Mouse (Mus musculus): ENCODE data around the gene Bcl2l14.
A peak's percentile ranks its signal among the peaks of the same experiment; 100 is the strongest.

Gene Bcl2l14

DNA sequence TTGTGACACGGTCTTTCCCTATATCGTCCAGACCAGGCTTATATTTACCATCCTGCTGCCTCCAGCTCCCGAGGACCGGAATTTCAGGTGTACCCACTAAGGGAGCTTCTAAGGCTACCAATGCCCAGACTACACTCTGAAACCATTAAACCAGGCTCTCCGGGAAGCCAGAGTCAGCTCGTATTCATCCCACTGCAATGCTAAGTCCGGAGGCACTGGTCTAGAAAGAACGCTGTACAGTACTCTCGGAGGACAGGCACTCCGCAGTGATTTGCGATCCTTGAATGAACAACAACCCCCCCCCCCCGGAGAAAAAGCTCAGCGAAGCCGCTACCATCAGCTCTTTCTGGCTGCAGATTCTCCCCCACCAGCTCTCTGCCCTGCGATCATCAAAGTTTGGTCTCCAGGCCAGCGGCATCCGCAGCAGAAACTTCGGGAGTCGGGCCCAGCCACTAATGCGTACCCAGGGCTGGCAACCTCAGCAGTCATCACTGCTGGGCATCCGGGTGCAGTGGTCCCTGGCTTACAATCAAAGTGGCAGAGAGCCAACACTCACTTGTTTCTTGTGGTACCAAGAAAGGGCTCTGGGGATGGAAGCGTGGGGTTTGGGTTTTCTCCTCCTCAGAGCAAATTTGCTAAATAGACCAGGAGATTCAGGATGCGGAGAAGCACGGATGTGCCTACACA lies 7.6 kb upstream of the Bcl2l14 start:
- H3K9me3 ChIP-seq (ENCODE audit: low read length), result no peaks in the 10 kb centered on the region
- H3K27me3 ChIP-seq (ENCODE audit: insufficient read depth, low read length), result peaks cover 12% of the 10 kb centered on the region; the same call in 1 of the 2 replicates
- no peak for TF ChIP-seq NANOG (IDR thresholded peaks at IDR 0.05; ENCODE audit: borderline replicate concordance, low read length)
- TF ChIP-seq CTCF (conservative IDR thresholded peaks at IDR 0.05; ENCODE audit: low read length), result no peak
- no peak for TF ChIP-seq POU5F1 (IDR thresholded peaks at IDR 0.05; ENCODE audit: borderline replicate concordance, low read length)
- peak overlapping the region; percentile 35; the same call in 1 of the 2 replicates for H3K4me3 ChIP-seq (replicated peaks; ENCODE audit: low read length)
- H3K4me1 ChIP-seq (replicated peaks; ENCODE audit: low read depth, low read length), result peaks cover 24% of the 10 kb centered on the region
- no peaks in the 10 kb centered on the region for H3K36me3 ChIP-seq (ENCODE audit: insufficient read depth, low read length)

- H3K27me3 ChIP-seq (ENCODE audit: insufficient read depth, low read length), result peaks cover 12% of the 10 kb centered on the region; the same call in 1 of the 2 replicates
- H3K4me1 ChIP-seq (replicated peaks; ENCODE audit: low read depth, low read length), result peaks cover 24% of the 10 kb centered on the region
- no peaks in the 10 kb centered on the region for H3K36me3 ChIP-seq (ENCODE audit: insufficient read depth, low read length)
- H3K4me3 ChIP-seq (replicated peaks; ENCODE audit: low read length), result no peak overlapping the region
- no peaks in the 10 kb centered on the region for H3K9me3 ChIP-seq (ENCODE audit: low read length)
- peak; percentile 86 for TF ChIP-seq CTCF (conservative IDR thresholded peaks at IDR 0.05; ENCODE audit: low read length)
- TF ChIP-seq NANOG (IDR thresholded peaks at IDR 0.05; ENCODE audit: borderline replicate concordance, low read length), result no peak
Observed at GRCm38 (mm10) chr6:134389248-134389891, 6.7 kb upstream of the Bcl2l14 start.

DNA sequence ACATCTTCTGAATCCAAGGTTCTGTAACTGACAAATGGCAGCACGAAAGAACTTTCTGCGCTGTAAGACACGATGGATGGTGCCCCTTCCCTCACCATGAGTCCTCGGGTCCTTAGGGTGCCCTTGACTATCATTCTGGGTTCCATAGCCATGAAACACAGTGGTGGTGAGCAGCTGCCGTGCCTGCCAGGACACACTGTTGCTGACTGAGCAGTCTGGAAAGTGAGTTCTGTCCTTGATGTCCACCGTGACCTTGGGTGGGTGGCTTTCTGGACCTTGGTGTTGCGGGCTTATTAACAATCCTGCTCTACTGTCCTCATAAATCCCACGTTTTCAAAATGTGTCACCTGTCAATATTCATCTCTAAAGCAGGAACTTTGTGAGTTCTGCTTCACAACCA lies 6.2 kb upstream of the Bcl2l14 start:
- Histone ChIP-seq H3K36me3 (ENCODE audit: insufficient read depth, low read length) (no peaks in the 10 kb centered on the region), H3K9me3 (ENCODE audit: low read length) (no peaks in the 10 kb centered on the region), H3K4me3 (replicated peaks; ENCODE audit: low read length) (no peak overlapping the region), H3K4me1 (replicated peaks; ENCODE audit: low read depth, low read length) (peaks cover 24% of the 10 kb centered on the region), H3K27me3 (ENCODE audit: insufficient read depth, low read length) (peaks cover 12% of the 10 kb centered on the region; the same call in 1 of the 2 replicates)
- no peak for TF ChIP-seq POU5F1 (IDR thresholded peaks at IDR 0.05; ENCODE audit: borderline replicate concordance, low read length)
- no peak for TF ChIP-seq CTCF (conservative IDR thresholded peaks at IDR 0.05; ENCODE audit: low read length)
- no peak for TF ChIP-seq NANOG (IDR thresholded peaks at IDR 0.05; ENCODE audit: borderline replicate concordance, low read length)

- TF ChIP-seq NANOG (IDR thresholded peaks at IDR 0.05; ENCODE audit: borderline replicate concordance, low read length) (peak; percentile 80), CTCF (conservative IDR thresholded peaks at IDR 0.05; ENCODE audit: low read length) (no peak), POU5F1 (IDR thresholded peaks at IDR 0.05; ENCODE audit: borderline replicate concordance, low read length) (no peak)
- Histone ChIP-seq H3K9me3 (ENCODE audit: low read length) (no peaks in the 10 kb centered on the region), H3K27me3 (ENCODE audit: insufficient read depth, low read length) (peaks cover 12% of the 10 kb centered on the region; the same call in 1 of the 2 replicates), H3K36me3 (ENCODE audit: insufficient read depth, low read length) (no peaks in the 10 kb centered on the region), H3K4me3 (replicated peaks; ENCODE audit: low read length) (no peak overlapping the region), H3K4me1 (replicated peaks; ENCODE audit: low read depth, low read length) (peaks cover 24% of the 10 kb centered on the region)
Observed at GRCm38 (mm10) chr6:134390837-134391236, 5.3 kb upstream of the Bcl2l14 start.

GRCm38 (mm10) chr6:134402914-134403683 lies 7.0 kb downstream of the Bcl2l14 start:
- Histone ChIP-seq H3K4me3 (replicated peaks; ENCODE audit: low read length) (no peak overlapping the region), H3K9me3 (ENCODE audit: low read length) (peaks cover under 1% of the 10 kb centered on the region), H3K36me3 (ENCODE audit: insufficient read depth, low read length) (no peaks in the 10 kb centered on the region), H3K4me1 (replicated peaks; ENCODE audit: low read depth, low read length) (peaks cover 24% of the 10 kb centered on the region), H3K27me3 (ENCODE audit: insufficient read depth, low read length) (no peaks in the 10 kb centered on the region)
- TF ChIP-seq CTCF (conservative IDR thresholded peaks at IDR 0.05; ENCODE audit: low read length), result peak; percentile 78
- no peak for TF ChIP-seq POU5F1 (IDR thresholded peaks at IDR 0.05; ENCODE audit: borderline replicate concordance, low read length)

DNA sequence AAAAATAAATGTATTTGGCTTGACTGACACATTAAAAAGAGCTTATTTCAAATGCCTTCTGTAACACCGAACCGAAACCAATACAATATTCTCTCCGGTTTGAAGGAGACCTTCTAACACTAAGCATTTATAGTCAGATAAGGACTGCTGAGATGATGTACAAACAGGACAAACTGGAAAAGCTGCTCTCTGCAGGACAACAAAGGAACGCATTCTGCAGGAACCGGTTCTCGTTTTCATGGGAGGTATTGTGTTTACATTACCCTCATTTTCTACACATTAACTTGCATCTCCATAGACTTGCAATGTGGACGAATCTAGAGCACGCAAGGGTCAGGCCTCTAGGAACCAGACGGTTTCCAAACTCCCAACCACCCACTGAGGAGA lies 7.6 kb downstream of the Bcl2l14 start:
- Histone ChIP-seq H3K4me3 (replicated peaks; ENCODE audit: low read length) (no peak overlapping the region), H3K9me3 (ENCODE audit: low read length) (no peaks in the 10 kb centered on the region), H3K36me3 (ENCODE audit: insufficient read depth, low read length) (no peaks in the 10 kb centered on the region), H3K27me3 (ENCODE audit: insufficient read depth, low read length) (no peaks in the 10 kb centered on the region), H3K4me1 (replicated peaks; ENCODE audit: low read depth, low read length) (peaks cover 24% of the 10 kb centered on the region)
- TF ChIP-seq CTCF (conservative IDR thresholded peaks at IDR 0.05; ENCODE audit: low read length) (no peak), POU5F1 (IDR thresholded peaks at IDR 0.05; ENCODE audit: borderline replicate concordance, low read length) (no peak), NANOG (IDR thresholded peaks at IDR 0.05; ENCODE audit: borderline replicate concordance, low read length) (no peak)

DNA sequence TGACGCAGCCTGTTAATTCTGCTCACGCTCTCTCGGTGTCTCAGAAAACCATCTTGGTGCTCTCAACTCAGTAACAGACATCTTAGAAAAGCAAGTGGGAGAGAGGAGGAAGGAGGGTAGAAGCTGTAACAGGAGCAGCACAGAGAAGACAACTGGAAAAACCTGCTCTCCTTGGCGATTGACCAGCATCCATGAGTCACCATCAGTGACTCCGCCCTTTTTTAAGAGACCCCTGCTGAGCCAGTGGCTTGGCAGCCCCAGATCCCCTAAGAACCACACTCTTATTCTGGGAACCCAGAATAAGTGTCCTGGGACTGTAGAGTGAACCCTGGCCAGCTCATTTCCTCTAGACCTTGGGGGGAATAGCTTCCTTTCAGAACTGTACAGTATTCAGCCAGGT lies 11.1 kb downstream of the Bcl2l14 start:
- TF ChIP-seq NANOG (IDR thresholded peaks at IDR 0.05; ENCODE audit: borderline replicate concordance, low read length) (no peak), CTCF (conservative IDR thresholded peaks at IDR 0.05; ENCODE audit: low read length) (no peak), POU5F1 (IDR thresholded peaks at IDR 0.05; ENCODE audit: borderline replicate concordance, low read length) (no peak)

More for the DNA sequence above, 11.1 kb downstream of the Bcl2l14 start:
- Histone ChIP-seq H3K9me3 (ENCODE audit: low read length) (no peaks in the 10 kb centered on the region), H3K27me3 (ENCODE audit: insufficient read depth, low read length) (peaks cover 3% of the 10 kb centered on the region; the same call in 1 of the 2 replicates), H3K4me3 (replicated peaks; ENCODE audit: low read length) (0 out of 2 replicates have a peak overlapping the region, but pooled peaks have one; percentile 0), H3K4me1 (replicated peaks; ENCODE audit: low read depth, low read length) (peaks cover 24% of the 10 kb centered on the region), H3K36me3 (ENCODE audit: insufficient read depth, low read length) (no peaks in the 10 kb centered on the region)
